Mouse (Mus musculus) midbrain, embryonic 11.5 days (tissue): ENCODE results near the gene Qrich2. TPM values are rescaled to one million over a fixed set of nuclear protein-coding genes. Genes with fewer than 3 reads are reported as not detected.

Source experiments
- ATAC-seq: fragments of 200-750 bp; cut with Nextera tagmentation; 2 replicates; pipeline ENCODE4 v1.8.0; 2017; ENCODE audit warnings: moderate TSS enrichment, moderate library complexity; ENCODE audit not compliant: low FRiP score
- DNase-seq: peaks from one replicate; pipeline ENCODE4 v3.0.0; 2015; ENCODE audit warnings: low spot score; ENCODE audit errors: missing footprints
- H3K27ac ChIP-seq: fragments of 300-500 bp; sonication (generic); 2 replicates; pipeline ENCODE4 v1.5.1; 2014; ENCODE audit warnings: low read depth, low read length
- H3K27me3 ChIP-seq: fragments of 300-500 bp; sonication (generic); 2 replicates; pipeline ENCODE4 v1.6.1; 2014; ENCODE audit warnings: mild to moderate bottlenecking, low read length, moderate library complexity, mixed read lengths; ENCODE audit not compliant: control insufficient read depth, insufficient read depth
- H3K36me3 ChIP-seq: fragments of 300-500 bp; sonication (generic); 2 replicates; pipeline ENCODE4 v1.6.1; 2014; ENCODE audit warnings: mild to moderate bottlenecking, low read length, moderate library complexity, mixed read lengths; ENCODE audit not compliant: control insufficient read depth, insufficient read depth
- H3K4me1 ChIP-seq: fragments of 300-500 bp; sonication (generic); 2 replicates; pipeline ENCODE4 v1.6.1; 2014; ENCODE audit warnings: low read length; ENCODE audit not compliant: control insufficient read depth, insufficient read depth
- H3K4me2 ChIP-seq: fragments of 300-500 bp; sonication (generic); 2 replicates; pipeline ENCODE4 v1.6.1; 2014; ENCODE audit warnings: mild to moderate bottlenecking, moderate library complexity
- H3K4me3 ChIP-seq: fragments of 300-500 bp; sonication (generic); 2 replicates; pipeline ENCODE4 v1.5.1; 2014; ENCODE audit warnings: low read depth, low read length
- H3K9ac ChIP-seq: fragments of 300-500 bp; sonication (generic); 2 replicates; pipeline ENCODE4 v1.6.1; 2014; ENCODE audit warnings: low read length
- H3K9me3 ChIP-seq: fragments of 300-500 bp; sonication (generic); 2 replicates; pipeline ENCODE4 v1.6.1; 2016; ENCODE audit warnings: low read length; ENCODE audit not compliant: control insufficient read depth
- WGBS: fragments of 180-500 bp; shearing (Covaris S2); extraction: QIAGEN DNeasy Blood & Tissue Kit; methylation state at CpG from one replicate; pipeline ENCODE4 v1.1.7; 2014; 5-methylcytosine and 5-hydroxymethylcytosine counted together
- polyA plus RNA-seq: library from polyadenylated mRNA; unstranded; fragments of >200 nt; fragmentation: Nextera tagmentation; extraction: Ambion mirVana; gene quantifications from 2 replicates; pipeline ENCODE4 v1.2.1, GENCODE M21; 2014

Qrich2 gene
- polyA plus RNA-seq, 1 experiment from 2014 or later, result 0.08 TPM

- H3K4me2 ChIP-seq, result peak overlapping the region; percentile 79
- DNase-seq, result no peak
- ATAC-seq, result no peak
- H3K36me3 ChIP-seq, result peaks cover 11% of the 10 kb centered on the region; the same call in 1 of the 2 replicates
- 50% methylated on average over 12 of the region's 12 CpGs for WGBS
- peak overlapping the region; percentile 89 for H3K9ac ChIP-seq
- H3K4me1 ChIP-seq, result peaks cover 17% of the 10 kb centered on the region
- no peaks in the 10 kb centered on the region for H3K9me3 ChIP-seq
- peak overlapping the region; percentile 87 for H3K4me3 ChIP-seq
- no peaks in the 10 kb centered on the region for H3K27me3 ChIP-seq
- peak overlapping the region; percentile 85 for H3K27ac ChIP-seq
Observed at GRCm38 (mm10) chr11:116434967-116435752, 30.9 kb downstream of the Qrich2 start.

GRCm38 (mm10) chr11:116434287-116434966 is 31.6 kb downstream of the Qrich2 start:
- Histone ChIP-seq H3K9me3 (no peaks in the 10 kb centered on the region), H3K4me1 (peaks cover 17% of the 10 kb centered on the region), H3K4me2 (peak overlapping the region; percentile 79), H3K27ac (peak overlapping the region; percentile 85), H3K9ac (peak overlapping the region; percentile 89), H3K36me3 (peaks cover 11% of the 10 kb centered on the region; the same call in 1 of the 2 replicates), H3K4me3 (peak overlapping the region; percentile 87), H3K27me3 (no peaks in the 10 kb centered on the region)
- DNase-seq (peak; percentile 96), ATAC-seq (peak; percentile 24)
- under 1% methylated on average over 41 of the region's 67 CpGs for WGBS

- H3K4me2 ChIP-seq, result peak within 1 kb of the TSS; percentile 79
- peak within 1 kb of the TSS; percentile 87 for H3K4me3 ChIP-seq
- peak within 1 kb of the TSS; percentile 89 for H3K9ac ChIP-seq
- DNase-seq (peak; percentile 99), ATAC-seq (peak; percentile 97)
- peaks cover 17% of the 10 kb centered on the region for H3K4me1 ChIP-seq
- H3K36me3 ChIP-seq, result peaks cover 7% of the 10 kb centered on the region; the same call in 1 of the 2 replicates
- 3% methylated on average over 66 of the region's 66 CpGs for WGBS
- H3K27ac ChIP-seq, result peak within 1 kb of the TSS; percentile 85
- no peaks in the 10 kb centered on the region for H3K9me3 ChIP-seq
- H3K27me3 ChIP-seq, result no peaks in the 10 kb centered on the region
Observed at GRCm38 (mm10) chr11:116433356-116434286, 32.4 kb downstream of the Qrich2 start, which contains the start of gene Ubald2. Gene Ubald2 (plus strand): TSS chr11:116434094.

- WGBS, result 59% methylated on average over 8 of the region's 8 CpGs
- DNase-seq, result peak; percentile 83
- ATAC-seq, result no peak
- no peak overlapping the region for H3K9ac ChIP-seq
- H3K4me2 ChIP-seq, result no peak overlapping the region
- peaks cover 7% of the 10 kb centered on the region; the same call in 1 of the 2 replicates for H3K36me3 ChIP-seq
- H3K4me3 ChIP-seq, result no peak overlapping the region
- peaks cover 17% of the 10 kb centered on the region for H3K4me1 ChIP-seq
- no peaks in the 10 kb centered on the region for H3K9me3 ChIP-seq
- H3K27me3 ChIP-seq, result no peaks in the 10 kb centered on the region
- no peak overlapping the region for H3K27ac ChIP-seq
Observed at GRCm38 (mm10) chr11:116432593-116433355, 33.3 kb downstream of the Qrich2 start.

- H3K4me2 ChIP-seq, result no peak overlapping the region
- ATAC-seq (no peak), DNase-seq (peak; percentile 80)
- 50% methylated on average over 6 of the region's 6 CpGs for WGBS
- no peak overlapping the region for H3K9ac ChIP-seq
- no peaks in the 10 kb centered on the region for H3K9me3 ChIP-seq
- H3K4me1 ChIP-seq, result peaks cover 17% of the 10 kb centered on the region
- no peaks in the 10 kb centered on the region for H3K27me3 ChIP-seq
- no peak overlapping the region for H3K27ac ChIP-seq
- peaks cover under 1% of the 10 kb centered on the region; the same call in 1 of the 2 replicates for H3K36me3 ChIP-seq
- no peak overlapping the region for H3K4me3 ChIP-seq
Observed at GRCm38 (mm10) chr11:116432127-116432526, 33.9 kb downstream of the Qrich2 start.

- no peak overlapping the region for H3K4me3 ChIP-seq
- peaks cover 11% of the 10 kb centered on the region for H3K4me1 ChIP-seq
- no peaks in the 10 kb centered on the region for H3K9me3 ChIP-seq
- no peaks in the 10 kb centered on the region for H3K36me3 ChIP-seq
- DNase-seq (peak; percentile 78), ATAC-seq (no peak)
- H3K9ac ChIP-seq, result no peak overlapping the region; the same call in 1 of the 2 replicates
- WGBS, result 49% methylated on average over 11 of the region's 11 CpGs
- H3K4me2 ChIP-seq, result no peak overlapping the region
- no peaks in the 10 kb centered on the region for H3K27me3 ChIP-seq
- H3K27ac ChIP-seq, result no peak overlapping the region
Observed at GRCm38 (mm10) chr11:116431428-116432077, 34.5 kb downstream of the Qrich2 start.

GRCm38 (mm10) chr11:116430723-116431427 is 35.2 kb downstream of the Qrich2 start:
- no peak overlapping the region for H3K4me3 ChIP-seq
- no peak overlapping the region for H3K4me2 ChIP-seq
- no peak overlapping the region for H3K27ac ChIP-seq
- H3K27me3 ChIP-seq, result no peaks in the 10 kb centered on the region
- peaks cover 7% of the 10 kb centered on the region for H3K4me1 ChIP-seq
- H3K9ac ChIP-seq, result peak overlapping the region; percentile 20; the same call in 1 of the 2 replicates
- no peak for ATAC-seq
- no peak for DNase-seq
- 36% methylated on average over 22 of the region's 22 CpGs for WGBS
- H3K9me3 ChIP-seq, result no peaks in the 10 kb centered on the region
- no peaks in the 10 kb centered on the region for H3K36me3 ChIP-seq
